Mouse (Mus musculus): ENCODE data around the gene Ms4a4a. TPM values are rescaled to one million over a fixed set of nuclear protein-coding genes. Genes with fewer than 3 reads are reported as not detected.
"Not testable (repeated sequence)": the region's sequence is repeated elsewhere in the genome, so short reads cannot be mapped to it uniquely, and the experiment has no call there.

The Ms4a4a gene
- polyA plus RNA-seq, 1 experiment, result not detected

GRCm38 (mm10) chr19:11404527-11404926 is 29.2 kb downstream of the Ms4a4a start, which contains the start of gene Ms4a4c:
Gene Ms4a4c, plus strand, starts transcription at chr19:11404770.
- Histone ChIP-seq H3K4me3 (ENCODE audit: insufficient read depth, low read depth, low read length) (no peak within 1 kb of the TSS), H3K4me1 (ENCODE audit: control insufficient read depth, insufficient read depth, insufficient read length, low read length) (no peaks in the 10 kb centered on the region), H3K27ac (replicated peaks; ENCODE audit: low read depth, low read length) (no peak within 1 kb of the TSS; the same call in 1 of the 2 replicates)

DNA sequence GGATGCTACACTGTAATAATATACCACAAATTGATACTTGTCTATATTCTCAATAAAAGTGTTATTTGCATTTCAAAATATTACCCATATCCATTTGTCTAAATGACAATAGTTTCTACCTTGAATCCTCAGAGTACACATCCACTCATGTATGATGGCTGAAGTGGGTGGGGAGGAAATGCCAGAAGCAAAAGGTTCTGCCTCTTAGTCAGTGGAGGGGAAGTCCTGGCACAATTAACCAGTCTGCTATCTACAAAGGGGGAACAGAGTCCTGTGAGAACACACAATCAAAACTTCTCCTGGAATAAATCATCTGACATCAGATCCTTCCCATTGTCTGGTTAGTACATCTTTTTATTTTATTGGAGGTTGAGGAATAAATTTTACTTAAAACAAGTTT is 32.1 kb downstream of the Ms4a4a start:
- H3K4me3 ChIP-seq (ENCODE audit: insufficient read depth, low read depth, low read length), result no peak overlapping the region
- H3K27ac ChIP-seq (replicated peaks; ENCODE audit: low read depth, low read length), result no peak overlapping the region
- no peaks in the 10 kb centered on the region for H3K4me1 ChIP-seq (ENCODE audit: control insufficient read depth, insufficient read depth, insufficient read length, low read length)

DNA sequence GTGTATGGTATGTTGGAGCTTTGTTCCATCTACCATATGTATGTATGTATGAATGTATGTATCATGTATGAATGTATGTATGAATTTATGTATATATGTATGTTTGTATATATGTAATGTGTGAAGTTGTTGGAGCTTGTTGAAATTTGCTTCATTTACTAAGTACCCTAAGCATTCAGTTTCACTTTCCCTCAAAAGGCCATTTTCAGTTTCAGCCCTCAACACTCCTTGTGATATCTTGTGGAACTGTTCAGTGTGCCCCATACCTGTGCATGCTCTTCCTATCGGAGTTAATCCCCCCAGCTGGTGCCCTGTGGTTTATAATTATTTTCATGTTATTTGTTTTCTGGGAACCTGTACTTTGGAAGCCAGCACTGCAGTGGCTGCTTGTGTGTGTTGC is 33.3 kb downstream of the Ms4a4a start:
- H3K27ac ChIP-seq (replicated peaks; ENCODE audit: low read depth, low read length), result no peak overlapping the region
- H3K4me1 ChIP-seq (ENCODE audit: control insufficient read depth, insufficient read depth, insufficient read length, low read length), result no peaks in the 10 kb centered on the region
- no peak overlapping the region for H3K4me3 ChIP-seq (ENCODE audit: insufficient read depth, low read depth, low read length)

DNA sequence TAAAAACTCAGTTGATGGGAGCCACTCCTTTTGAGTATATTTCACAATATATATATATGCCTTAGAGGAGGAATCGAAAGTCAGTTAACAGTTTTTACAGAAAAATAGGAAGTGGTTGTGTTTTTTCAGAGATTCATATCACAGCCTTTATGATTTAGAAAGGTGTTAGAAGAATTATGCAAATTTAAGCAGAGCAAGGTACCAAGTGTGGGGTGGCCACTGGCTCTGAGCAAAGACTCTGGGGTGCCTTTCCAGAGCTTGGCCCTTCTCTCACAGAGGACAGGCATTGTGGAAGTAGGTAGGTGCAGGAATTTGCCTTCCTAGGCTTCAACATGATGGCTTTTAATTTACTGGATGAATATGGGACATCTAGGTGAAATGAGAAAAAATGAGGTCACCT is 36.3 kb downstream of the Ms4a4a start:
- H3K4me3 ChIP-seq (ENCODE audit: insufficient read depth, low read depth, low read length), result no peak overlapping the region
- H3K4me1 ChIP-seq (ENCODE audit: control insufficient read depth, insufficient read depth, insufficient read length, low read length), result no peaks in the 10 kb centered on the region
- H3K27ac ChIP-seq (replicated peaks; ENCODE audit: low read depth, low read length), result no peak overlapping the region

GRCm38 (mm10) chr19:11414084-11414483 is 38.8 kb downstream of the Ms4a4a start:
- Histone ChIP-seq H3K4me3 (ENCODE audit: insufficient read depth, low read depth, low read length) (no peak overlapping the region), H3K4me1 (ENCODE audit: control insufficient read depth, insufficient read depth, insufficient read length, low read length) (no peaks in the 10 kb centered on the region), H3K27ac (replicated peaks; ENCODE audit: low read depth, low read length) (no peak overlapping the region)

DNA sequence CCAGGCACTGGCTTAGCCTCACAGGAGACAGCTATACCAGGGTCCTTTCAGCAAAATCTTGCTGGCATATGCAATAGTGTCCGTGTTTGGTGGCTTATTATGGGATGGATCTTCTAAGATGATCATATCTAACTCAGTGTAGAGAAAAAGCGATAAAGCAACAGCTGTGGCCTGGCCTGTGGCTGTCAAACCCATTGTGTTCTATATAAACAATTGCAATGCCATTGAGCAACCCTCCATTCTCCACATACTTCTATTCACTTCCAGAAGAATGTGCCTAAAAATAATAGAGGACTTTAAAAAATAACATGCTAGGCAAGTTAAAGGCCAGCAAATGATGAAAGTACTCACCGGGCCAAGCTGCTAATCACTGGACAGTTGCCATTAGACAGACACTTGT is 40.3 kb downstream of the Ms4a4a start:
- no peak overlapping the region for H3K4me3 ChIP-seq (ENCODE audit: insufficient read depth, low read depth, low read length)
- no peak overlapping the region for H3K27ac ChIP-seq (replicated peaks; ENCODE audit: low read depth, low read length)
- H3K4me1 ChIP-seq (ENCODE audit: control insufficient read depth, insufficient read depth, insufficient read length, low read length), result no peaks in the 10 kb centered on the region

DNA sequence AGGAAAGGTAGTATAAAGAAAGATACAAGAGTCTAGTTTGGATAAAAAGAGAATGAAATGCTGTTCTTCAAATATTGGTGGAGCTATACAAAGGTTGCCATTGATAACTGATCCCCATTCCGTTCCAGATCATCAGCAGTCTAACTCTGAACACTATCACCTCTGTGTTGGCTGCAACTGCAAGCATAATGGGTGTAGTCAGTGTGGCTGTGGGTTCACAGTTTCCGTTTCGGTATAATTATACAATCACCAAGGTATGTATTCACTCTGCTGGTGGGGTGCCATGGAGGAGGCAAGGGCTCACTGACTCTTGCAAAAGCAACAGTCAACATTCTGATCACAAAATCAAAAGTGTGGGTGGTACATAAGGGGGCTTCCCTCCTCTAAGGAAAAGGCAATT is 43.5 kb downstream of the Ms4a4a start:
- H3K27ac ChIP-seq (replicated peaks; ENCODE audit: low read depth, low read length); H3K4me1 ChIP-seq (ENCODE audit: control insufficient read depth, insufficient read depth, insufficient read length, low read length); H3K4me3 ChIP-seq (ENCODE audit: insufficient read depth, low read depth, low read length): not testable (repeated sequence)

GRCm38 (mm10) chr19:11431209-11431608 is 55.9 kb downstream of the Ms4a4a start:
- H3K27ac ChIP-seq (replicated peaks; ENCODE audit: low read depth, low read length); H3K4me1 ChIP-seq (ENCODE audit: control insufficient read depth, insufficient read depth, insufficient read length, low read length); H3K4me3 ChIP-seq (ENCODE audit: insufficient read depth, low read depth, low read length): not testable (repeated sequence)

- Histone ChIP-seq H3K4me3 (ENCODE audit: insufficient read depth, low read depth, low read length) (no peak overlapping the region), H3K4me1 (ENCODE audit: control insufficient read depth, insufficient read depth, insufficient read length, low read length) (no peaks in the 10 kb centered on the region)
Measured at GRCm38 (mm10) chr19:11435058-11435834, 59.9 kb downstream of the Ms4a4a start.

More at GRCm38 (mm10) chr19:11435058-11435834, 59.9 kb downstream of the Ms4a4a start:
- no peak overlapping the region for H3K27ac ChIP-seq (replicated peaks; ENCODE audit: low read depth, low read length)

Other genes with a start within 250 kb of the Ms4a4a start
- gene 1700017D01Rik, start 244.6 kb upstream of the Ms4a4a start, polyA plus RNA-seq (2012; ENCODE audit: insufficient read depth, insufficient read length, missing spikeins), result not detected in 2 replicates
- not detected in 2 replicates for gene 1700025F22Rik, start 210.2 kb upstream of the Ms4a4a start, polyA plus RNA-seq (2012; ENCODE audit: insufficient read depth, insufficient read length, missing spikeins)
- gene Ms4a13, start 178.8 kb upstream of the Ms4a4a start, polyA plus RNA-seq (2012; ENCODE audit: insufficient read depth, insufficient read length, missing spikeins), result not detected in 2 replicates
- not detected in 2 replicates for gene Ms4a12, start 143.1 kb upstream of the Ms4a4a start, polyA plus RNA-seq (2012; ENCODE audit: insufficient read depth, insufficient read length, missing spikeins)
- gene Ms4a1, start 109.3 kb upstream of the Ms4a4a start, polyA plus RNA-seq (2012; ENCODE audit: insufficient read depth, insufficient read length, missing spikeins), result 0.32 and 0.75 TPM in 2 replicates
- gene Ms4a5, start 91.7 kb upstream of the Ms4a4a start, polyA plus RNA-seq (2012; ENCODE audit: insufficient read depth, insufficient read length, missing spikeins), result not detected in 2 replicates
- gene Ms4a14, start 61.1 kb upstream of the Ms4a4a start, polyA plus RNA-seq (2012; ENCODE audit: insufficient read depth, insufficient read length, missing spikeins), result 0.38 and 0.59 TPM in 2 replicates
- gene Ms4a7, start 39.4 kb upstream of the Ms4a4a start, polyA plus RNA-seq (2012; ENCODE audit: insufficient read depth, insufficient read length, missing spikeins), result 3.8 and 4.1 TPM in 2 replicates
- gene Ms4a4c, start 29.2 kb downstream of the Ms4a4a start, polyA plus RNA-seq (2012; ENCODE audit: insufficient read depth, insufficient read length, missing spikeins), result 0.71 TPM in 1 of 2 replicates, not detected in the other
- not detected in 2 replicates for gene Ms4a4b, start 68.0 kb downstream of the Ms4a4a start, polyA plus RNA-seq (2012; ENCODE audit: insufficient read depth, insufficient read length, missing spikeins)
- 2.7 and 3.9 TPM in 2 replicates for gene Ms4a6c, start 93.8 kb downstream of the Ms4a4a start, polyA plus RNA-seq (2012; ENCODE audit: insufficient read depth, insufficient read length, missing spikeins)
- gene Gm8369, start 110.4 kb downstream of the Ms4a4a start, polyA plus RNA-seq (2012; ENCODE audit: insufficient read depth, insufficient read length, missing spikeins), result not detected in 2 replicates
- 3.9 and 4.5 TPM in 2 replicates for gene Ms4a6b, start 141.0 kb downstream of the Ms4a4a start, polyA plus RNA-seq (2012; ENCODE audit: insufficient read depth, insufficient read length, missing spikeins)
- 5.7 and 7.2 TPM in 2 replicates for gene Ms4a4d, start 161.3 kb downstream of the Ms4a4a start, polyA plus RNA-seq (2012; ENCODE audit: insufficient read depth, insufficient read length, missing spikeins)
- gene Ms4a6d, start 229.3 kb downstream of the Ms4a4a start, polyA plus RNA-seq (2012; ENCODE audit: insufficient read depth, insufficient read length, missing spikeins), result 2.8 and 7.0 TPM in 2 replicates
- gene Ms4a2, start 248.2 kb downstream of the Ms4a4a start, polyA plus RNA-seq (2012; ENCODE audit: insufficient read depth, insufficient read length, missing spikeins), result not detected in 2 replicates

Measured in brown adipose tissue, adult 24 weeks (tissue).